Mouse (Mus musculus) retina, postnatal 1 day (tissue): ENCODE data around the gene Tsku.
A peak's percentile ranks its signal among the peaks of the same experiment; 100 is the strongest.

Experiments used
- DNase-seq: peaks from one replicate; pipeline ENCODE4 v3.0.0-alpha.2; 2012

Gene Tsku

GRCm38 (mm10) chr7:98361063-98361652 is at the start of gene Tsku:
Tsku (minus strand) TSS chr7:98361328.
- DNase-seq = peak; percentile 99

- no peak for DNase-seq
These were observed 46.5 kb upstream of the Tsku start for GRCm38 (mm10) chr7:98407615-98408014.

GRCm38 (mm10) chr7:98403996-98404395 is 42.9 kb upstream of the Tsku start:
- no peak for DNase-seq

- peak; percentile 69 for DNase-seq
These were observed 41.8 kb upstream of the Tsku start for GRCm38 (mm10) chr7:98402582-98403574.

- DNase-seq = no peak
These were observed 31.5 kb upstream of the Tsku start for GRCm38 (mm10) chr7:98392466-98393201.

GRCm38 (mm10) chr7:98391351-98391936 is 30.3 kb upstream of the Tsku start:
- DNase-seq = no peak

- no peak for DNase-seq
These were observed 29.4 kb upstream of the Tsku start for GRCm38 (mm10) chr7:98390486-98390885.

- no peak for DNase-seq
These were observed 28.5 kb upstream of the Tsku start for GRCm38 (mm10) chr7:98389656-98390055.

GRCm38 (mm10) chr7:98388881-98389501 is 27.9 kb upstream of the Tsku start:
- no peak for DNase-seq

GRCm38 (mm10) chr7:98387201-98387600 is 26.1 kb upstream of the Tsku start:
- DNase-seq = no peak

- DNase-seq = no peak
These were observed 24.0 kb upstream of the Tsku start for GRCm38 (mm10) chr7:98385168-98385567.

GRCm38 (mm10) chr7:98383337-98383736 is 22.2 kb upstream of the Tsku start:
- DNase-seq = no peak

GRCm38 (mm10) chr7:98382784-98383183 is 21.7 kb upstream of the Tsku start:
- no peak for DNase-seq

- peak; percentile 93 for DNase-seq
These were observed 19.2 kb upstream of the Tsku start for GRCm38 (mm10) chr7:98380224-98380925.

GRCm38 (mm10) chr7:98379232-98379631 is 18.1 kb upstream of the Tsku start:
- DNase-seq = no peak

- no peak for DNase-seq
These were observed 16.1 kb upstream of the Tsku start for GRCm38 (mm10) chr7:98377257-98377656.

- no peak for DNase-seq
These were observed 10.0 kb upstream of the Tsku start for GRCm38 (mm10) chr7:98371161-98371560.

GRCm38 (mm10) chr7:98369762-98370369 is 8.7 kb upstream of the Tsku start:
- no peak for DNase-seq

GRCm38 (mm10) chr7:98361662-98362061 is 534 bp upstream of the Tsku start:
- DNase-seq = no peak

- no peak for DNase-seq
These were observed 522 bp downstream of the Tsku start for GRCm38 (mm10) chr7:98360621-98360990.

- DNase-seq = peak; percentile 81
These were observed 1.0 kb downstream of the Tsku start for GRCm38 (mm10) chr7:98359951-98360620.
